Mouse (Mus musculus): ENCODE data around the gene Tom1. TPM values are rescaled to one million over a fixed set of nuclear protein-coding genes. Genes with fewer than 3 reads are reported as not detected.

The Tom1 gene
- polyA plus RNA-seq, 1 experiment from 2014 or later, result 39.3 TPM

DNA sequence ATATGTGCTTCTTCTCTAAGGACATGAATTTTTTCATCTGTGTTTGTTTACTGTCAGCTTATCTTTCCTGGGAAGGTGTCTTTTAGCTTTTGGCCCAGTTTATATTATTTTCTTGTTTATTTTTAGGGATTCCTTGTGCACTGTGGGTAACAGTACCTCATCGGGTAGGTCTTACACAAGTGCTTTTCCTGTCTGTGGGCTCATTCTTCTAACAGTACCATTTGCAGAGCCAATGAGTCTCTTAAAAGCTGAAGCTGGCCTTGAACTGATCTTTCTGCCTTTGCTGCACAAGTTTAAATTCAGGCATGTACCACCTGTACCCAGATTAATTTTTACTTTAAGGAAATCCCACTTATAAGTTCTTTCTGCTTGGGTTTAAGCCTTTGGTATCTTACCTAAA is 17.1 kb upstream of the Tom1 start:
- 84% methylated on average over 1 of the region's 1 CpGs for WGBS
- no peak overlapping the region for H3K4me2 ChIP-seq
- ATAC-seq (ENCODE audit: insufficient number of reproducible peaks, low FRiP score), result no peak

DNA sequence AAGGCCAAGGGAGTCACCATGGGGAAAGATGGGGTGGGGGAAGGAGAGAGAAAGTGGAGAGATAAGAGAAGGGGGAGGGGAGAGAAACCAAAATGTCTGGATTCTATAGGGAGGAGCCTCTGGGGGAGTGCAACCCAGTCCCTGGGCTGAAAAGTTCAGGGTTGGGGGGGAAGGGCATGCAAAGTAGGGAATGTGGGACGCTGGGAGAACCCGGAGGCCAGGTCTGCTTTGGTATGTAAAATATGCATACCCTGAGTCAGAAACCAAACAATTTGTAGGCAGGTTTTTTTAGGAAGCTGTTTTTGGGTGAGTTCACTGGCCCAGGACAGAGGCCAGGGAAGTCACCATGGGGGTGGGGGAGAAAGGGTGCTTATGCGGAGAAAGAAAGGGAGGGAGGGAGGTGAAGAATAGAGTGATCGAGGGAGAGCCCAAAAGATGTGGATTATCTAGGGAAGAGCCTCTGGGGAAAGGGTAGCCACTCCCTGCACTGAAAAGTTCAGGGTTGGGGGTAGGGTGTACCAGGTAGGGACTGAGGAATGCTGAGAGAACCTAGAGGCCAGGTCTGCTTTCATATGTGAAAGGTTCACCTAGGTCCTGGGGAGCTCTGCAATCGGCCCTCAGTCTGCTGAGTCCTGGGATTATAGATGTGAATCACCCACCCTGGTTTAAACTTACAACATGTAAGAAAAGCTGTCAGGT is 15.1 kb upstream of the Tom1 start:
- Histone ChIP-seq H3K27ac (ENCODE audit: poor library complexity, severe bottlenecking) (0 out of 2 replicates have a peak overlapping the region, but pooled peaks have one; percentile 11), H3K9me3 (replicated peaks) (no peaks in the 10 kb centered on the region), H3K4me2 (no peak overlapping the region), H3K4me3 (no peak overlapping the region), H3K36me3 (peaks cover 47% of the 10 kb centered on the region), H3K4me1 (replicated peaks) (peaks cover 21% of the 10 kb centered on the region), H3K9ac (no peak overlapping the region), H3K27me3 (replicated peaks) (no peaks in the 10 kb centered on the region)
- peak; percentile 33 for ATAC-seq (ENCODE audit: insufficient number of reproducible peaks, low FRiP score)
- 29% methylated on average over 5 of the region's 5 CpGs for WGBS

More for the DNA sequence above, 17.1 kb upstream of the Tom1 start:
- no peak overlapping the region for H3K9ac ChIP-seq
- no peaks in the 10 kb centered on the region for H3K9me3 ChIP-seq (replicated peaks)
- H3K36me3 ChIP-seq, result peaks cover 29% of the 10 kb centered on the region
- H3K4me3 ChIP-seq, result no peak overlapping the region
- H3K27ac ChIP-seq (ENCODE audit: poor library complexity, severe bottlenecking), result no peak overlapping the region
- peaks cover 21% of the 10 kb centered on the region for H3K4me1 ChIP-seq (replicated peaks)
- no peaks in the 10 kb centered on the region for H3K27me3 ChIP-seq (replicated peaks)

DNA sequence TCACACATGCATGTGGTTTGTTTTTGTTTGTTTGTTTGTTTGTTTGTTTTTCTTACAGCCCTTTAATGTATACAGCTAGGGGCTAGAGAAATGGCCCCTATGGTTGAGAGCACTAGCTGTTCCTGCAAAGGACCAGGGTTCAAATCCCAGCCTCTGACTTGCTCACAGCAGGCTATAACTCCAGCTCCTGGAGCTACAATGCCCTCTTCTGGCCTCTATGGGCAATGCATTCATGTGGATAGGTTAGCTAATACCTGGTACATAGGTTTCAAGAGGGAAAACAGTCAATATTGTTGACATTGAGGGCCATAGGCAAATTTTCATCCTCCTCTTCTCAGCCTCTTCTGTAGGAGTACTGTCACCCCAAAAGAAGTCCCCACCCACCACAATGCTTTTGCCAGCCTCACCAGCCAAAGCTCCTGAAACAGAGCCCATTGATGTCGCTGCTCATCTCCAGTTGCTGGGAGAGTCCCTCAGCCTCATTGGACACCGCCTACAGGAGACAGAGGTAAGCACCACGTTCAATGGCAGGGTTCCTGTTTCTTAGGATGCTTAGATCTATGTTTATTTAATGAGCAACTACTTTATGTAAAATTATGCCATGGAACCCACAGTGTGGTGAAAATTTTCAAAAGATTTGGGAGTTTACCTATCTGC is 9.7 kb upstream of the Tom1 start:
- WGBS, result 88% methylated on average over 3 of the region's 3 CpGs
- no peaks in the 10 kb centered on the region for H3K9me3 ChIP-seq (replicated peaks)
- no peak overlapping the region for H3K27ac ChIP-seq (ENCODE audit: poor library complexity, severe bottlenecking)
- no peak overlapping the region for H3K4me2 ChIP-seq
- ATAC-seq (ENCODE audit: insufficient number of reproducible peaks, low FRiP score), result no peak
- no peaks in the 10 kb centered on the region for H3K27me3 ChIP-seq (replicated peaks)
- H3K9ac ChIP-seq, result no peak overlapping the region
- peaks cover under 1% of the 10 kb centered on the region for H3K4me1 ChIP-seq (replicated peaks)
- H3K4me3 ChIP-seq, result no peak overlapping the region
- peaks cover 75% of the 10 kb centered on the region for H3K36me3 ChIP-seq

DNA sequence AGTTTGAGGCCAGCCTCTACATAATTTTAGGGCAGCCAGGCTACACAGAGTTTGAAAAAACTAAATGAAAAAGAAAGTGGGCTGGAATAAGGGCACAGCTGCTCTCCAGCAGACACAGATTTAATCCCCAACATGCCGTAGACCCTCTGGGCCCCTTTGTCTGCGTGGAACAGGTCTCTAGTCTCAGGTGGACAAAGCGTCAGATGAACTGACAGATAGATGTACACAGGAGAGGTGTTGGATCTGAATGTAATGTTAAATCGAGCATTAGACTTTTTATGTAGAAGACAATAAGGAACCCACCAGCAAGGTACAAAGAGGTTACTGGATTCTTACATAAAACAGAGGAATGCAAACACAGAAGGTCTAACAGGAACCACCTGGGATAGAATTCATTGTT is 7.7 kb upstream of the Tom1 start:
- Histone ChIP-seq H3K9me3 (replicated peaks) (no peaks in the 10 kb centered on the region), H3K27ac (ENCODE audit: poor library complexity, severe bottlenecking) (no peak overlapping the region), H3K4me1 (replicated peaks) (no peaks in the 10 kb centered on the region), H3K36me3 (peaks cover 84% of the 10 kb centered on the region), H3K4me2 (no peak overlapping the region), H3K9ac (no peak overlapping the region), H3K4me3 (no peak overlapping the region), H3K27me3 (replicated peaks) (no peaks in the 10 kb centered on the region)
- 93% methylated on average over 4 of the region's 4 CpGs for WGBS
- ATAC-seq (ENCODE audit: insufficient number of reproducible peaks, low FRiP score), result no peak

DNA sequence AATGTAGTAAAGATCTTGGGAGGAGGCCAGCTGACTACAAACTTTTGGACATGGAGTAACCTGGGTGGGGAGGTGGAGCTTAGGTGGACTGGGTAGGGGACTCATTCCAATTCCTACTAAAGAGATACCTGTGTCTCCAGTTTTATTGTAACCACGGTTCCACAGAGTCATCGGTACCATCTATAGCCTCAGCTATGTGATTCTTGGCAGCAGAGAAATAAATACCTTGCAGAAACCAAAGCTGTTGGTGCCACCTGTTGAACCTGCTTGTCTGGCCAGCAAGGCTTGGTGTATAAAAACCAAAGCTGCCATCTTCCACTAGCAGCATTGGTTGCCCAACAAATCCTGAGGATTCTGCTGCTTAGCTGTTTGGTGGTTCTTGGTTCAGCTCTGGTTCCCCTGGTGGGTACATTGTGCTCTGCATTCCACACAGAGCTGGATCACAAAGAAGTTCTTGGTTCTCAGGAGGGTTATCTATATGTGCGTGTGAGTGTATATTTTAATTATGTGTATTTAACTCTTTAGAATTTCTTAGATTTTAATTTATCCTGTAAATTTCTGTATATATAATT is 3.0 kb upstream of the Tom1 start:
- no peak overlapping the region for H3K4me2 ChIP-seq
- peaks cover 40% of the 10 kb centered on the region for H3K36me3 ChIP-seq
- 93% methylated on average over 3 of the region's 3 CpGs for WGBS
- peaks cover 7% of the 10 kb centered on the region for H3K4me1 ChIP-seq (replicated peaks)
- no peak overlapping the region for H3K27ac ChIP-seq (ENCODE audit: poor library complexity, severe bottlenecking)
- H3K9me3 ChIP-seq (replicated peaks), result no peaks in the 10 kb centered on the region
- H3K9ac ChIP-seq, result no peak overlapping the region
- H3K27me3 ChIP-seq (replicated peaks), result no peaks in the 10 kb centered on the region
- ATAC-seq (ENCODE audit: insufficient number of reproducible peaks, low FRiP score), result no peak
- no peak overlapping the region for H3K4me3 ChIP-seq

DNA sequence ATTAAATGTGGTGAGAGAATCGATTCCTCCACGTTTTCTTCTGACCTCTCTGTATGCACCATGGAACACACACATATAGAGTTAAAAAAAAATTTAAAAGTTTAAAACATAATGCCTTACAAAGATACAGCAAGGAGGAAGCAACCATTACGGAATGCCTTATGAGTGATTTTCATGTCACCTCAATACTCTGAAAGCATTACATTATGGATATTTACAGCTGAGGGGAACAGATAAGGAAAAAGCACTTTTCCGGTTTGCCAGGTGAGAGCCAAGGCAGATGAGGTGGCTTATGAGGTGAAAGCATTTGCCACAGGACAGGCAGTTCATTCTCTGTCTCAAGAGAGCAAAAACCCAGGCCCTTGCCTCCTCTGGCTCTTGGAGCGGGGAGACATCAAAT is 544 bp upstream of the Tom1 start:
- H3K4me3 ChIP-seq, result peak overlapping the region; percentile 66
- H3K27me3 ChIP-seq (replicated peaks), result no peaks in the 10 kb centered on the region
- H3K9ac ChIP-seq, result 0 out of 2 replicates have a peak overlapping the region, but pooled peaks have one; percentile 6
- H3K4me1 ChIP-seq (replicated peaks), result peaks cover 17% of the 10 kb centered on the region
- no peaks in the 10 kb centered on the region for H3K9me3 ChIP-seq (replicated peaks)
- 64% methylated on average over 5 of the region's 5 CpGs for WGBS
- H3K36me3 ChIP-seq, result peaks cover 27% of the 10 kb centered on the region
- peak overlapping the region; percentile 62 for H3K4me2 ChIP-seq
- H3K27ac ChIP-seq (ENCODE audit: poor library complexity, severe bottlenecking), result peak overlapping the region; percentile 41; the same call in 1 of the 2 replicates
- ATAC-seq (ENCODE audit: insufficient number of reproducible peaks, low FRiP score), result no peak

DNA sequence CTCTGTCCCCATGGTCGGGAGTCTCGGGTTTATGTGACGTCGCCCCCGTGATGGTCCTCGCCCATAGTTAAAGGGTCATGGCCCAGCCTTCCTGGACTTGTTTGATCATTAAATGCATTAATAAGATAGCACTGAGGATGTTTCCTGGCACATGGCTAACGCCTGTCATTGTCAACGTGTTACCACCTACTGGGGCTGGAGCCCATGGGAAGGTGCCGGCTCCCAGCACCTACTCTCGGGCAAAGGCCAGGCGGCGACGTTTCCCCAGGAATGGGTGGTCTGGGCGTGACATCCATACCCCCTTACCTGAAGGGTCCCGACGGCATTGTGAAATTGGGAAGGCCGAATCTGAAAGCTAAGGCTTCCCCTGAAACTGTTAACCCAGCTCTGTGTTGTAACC is 780 bp downstream of the Tom1 start:
- peak; percentile 0; the same call in 1 of the 2 replicates for ATAC-seq (ENCODE audit: insufficient number of reproducible peaks, low FRiP score)
- H3K27ac ChIP-seq (ENCODE audit: poor library complexity, severe bottlenecking), result peak overlapping the region; percentile 52; the same call in 1 of the 2 replicates
- 1% methylated on average over 17 of the region's 17 CpGs for WGBS
- H3K4me2 ChIP-seq, result peak overlapping the region; percentile 80
- peaks cover 15% of the 10 kb centered on the region for H3K36me3 ChIP-seq
- H3K9ac ChIP-seq, result peak overlapping the region; percentile 75
- H3K27me3 ChIP-seq (replicated peaks), result no peaks in the 10 kb centered on the region
- H3K9me3 ChIP-seq (replicated peaks), result no peaks in the 10 kb centered on the region
- peak overlapping the region; percentile 66 for H3K4me3 ChIP-seq
- H3K4me1 ChIP-seq (replicated peaks), result peaks cover 30% of the 10 kb centered on the region

DNA sequence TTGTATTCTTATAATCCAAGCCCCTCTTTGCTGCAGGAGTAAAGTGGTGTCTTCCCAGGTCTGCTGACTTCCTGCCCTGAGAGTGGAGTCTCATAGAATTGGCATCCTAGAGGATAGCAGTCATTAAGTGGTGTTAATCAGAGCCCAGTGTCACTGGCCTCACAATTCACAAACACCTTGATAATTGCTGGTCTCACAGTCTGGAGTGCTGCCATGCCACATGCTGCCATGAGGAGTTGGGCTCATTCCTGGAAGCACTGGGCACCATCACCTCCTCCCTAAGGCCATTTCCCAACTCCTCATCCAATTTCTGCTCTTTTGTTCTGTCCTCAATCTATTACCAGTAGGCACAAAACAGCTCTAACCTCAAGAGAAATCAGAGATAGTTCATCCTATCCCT is 2.1 kb downstream of the Tom1 start:
- H3K36me3 ChIP-seq, result peaks cover 3% of the 10 kb centered on the region
- H3K4me3 ChIP-seq, result no peak overlapping the region
- no peaks in the 10 kb centered on the region for H3K9me3 ChIP-seq (replicated peaks)
- peaks cover 39% of the 10 kb centered on the region for H3K4me1 ChIP-seq (replicated peaks)
- H3K27me3 ChIP-seq (replicated peaks), result no peaks in the 10 kb centered on the region
- no peak overlapping the region for H3K4me2 ChIP-seq
- H3K27ac ChIP-seq (ENCODE audit: poor library complexity, severe bottlenecking), result no peak overlapping the region
- ATAC-seq (ENCODE audit: insufficient number of reproducible peaks, low FRiP score), result no peak
- no peak overlapping the region for H3K9ac ChIP-seq

DNA sequence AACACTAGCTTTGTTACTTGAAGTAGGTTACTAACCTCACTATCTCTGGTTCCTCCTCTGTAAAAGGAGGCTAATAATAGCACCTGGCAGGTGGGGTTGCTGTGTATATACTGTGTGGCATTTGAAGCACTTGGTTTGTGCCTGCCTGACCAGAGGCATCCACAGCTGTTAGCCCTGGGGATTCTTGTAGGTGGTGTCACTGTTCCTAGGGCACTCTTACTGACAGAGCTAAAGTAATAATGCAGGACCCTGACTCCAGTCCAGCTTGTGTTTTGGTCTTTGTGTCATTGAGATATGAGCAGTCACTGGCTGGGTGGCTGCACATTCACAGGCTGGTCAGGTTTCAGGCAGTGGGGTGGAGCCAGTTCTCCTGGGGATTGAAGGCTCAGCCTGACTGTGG is 5.0 kb downstream of the Tom1 start:
- 0 out of 2 replicates have a peak, but pooled peaks cover 2% of the 10 kb centered on the region for H3K36me3 ChIP-seq
- no peaks in the 10 kb centered on the region for H3K27me3 ChIP-seq (replicated peaks)
- no peaks in the 10 kb centered on the region for H3K9me3 ChIP-seq (replicated peaks)
- peaks cover 51% of the 10 kb centered on the region for H3K4me1 ChIP-seq (replicated peaks)
- H3K4me2 ChIP-seq, result peak overlapping the region; percentile 6; the same call in 1 of the 2 replicates
- peak overlapping the region; percentile 89 for H3K27ac ChIP-seq (ENCODE audit: poor library complexity, severe bottlenecking)
- no peak overlapping the region for H3K9ac ChIP-seq
- no peak overlapping the region for H3K4me3 ChIP-seq
- no peak for ATAC-seq (ENCODE audit: insufficient number of reproducible peaks, low FRiP score)

DNA sequence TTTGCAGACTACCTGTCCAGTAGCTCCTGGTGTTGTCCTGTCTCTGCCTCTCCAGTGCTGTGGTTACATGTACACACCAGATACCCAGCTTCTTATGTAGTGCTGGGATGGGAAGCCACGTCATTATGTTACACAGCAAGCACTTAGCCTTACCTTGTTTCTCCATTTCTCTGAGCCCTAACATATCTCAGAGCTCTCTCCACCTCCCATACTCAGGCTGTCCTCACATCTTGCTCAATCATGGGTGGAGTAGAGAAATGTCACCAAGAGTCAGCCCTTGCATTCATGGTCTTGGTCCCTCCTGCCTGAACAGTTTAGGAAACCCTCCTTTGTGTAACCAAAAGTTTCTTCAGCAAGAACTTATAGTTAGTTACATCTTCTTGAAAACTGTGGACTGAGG is 6.2 kb downstream of the Tom1 start:
- 0 out of 2 replicates have a peak, but pooled peaks cover 2% of the 10 kb centered on the region for H3K36me3 ChIP-seq
- H3K4me1 ChIP-seq (replicated peaks), result peaks cover 51% of the 10 kb centered on the region
- no peak overlapping the region for H3K4me3 ChIP-seq
- no peak overlapping the region for H3K9ac ChIP-seq
- no peak for ATAC-seq (ENCODE audit: insufficient number of reproducible peaks, low FRiP score)
- no peaks in the 10 kb centered on the region for H3K27me3 ChIP-seq (replicated peaks)
- H3K9me3 ChIP-seq (replicated peaks), result no peaks in the 10 kb centered on the region
- H3K4me2 ChIP-seq, result no peak overlapping the region
- 33% methylated on average over 1 of the region's 1 CpGs for WGBS
- peak overlapping the region; percentile 89 for H3K27ac ChIP-seq (ENCODE audit: poor library complexity, severe bottlenecking)

DNA sequence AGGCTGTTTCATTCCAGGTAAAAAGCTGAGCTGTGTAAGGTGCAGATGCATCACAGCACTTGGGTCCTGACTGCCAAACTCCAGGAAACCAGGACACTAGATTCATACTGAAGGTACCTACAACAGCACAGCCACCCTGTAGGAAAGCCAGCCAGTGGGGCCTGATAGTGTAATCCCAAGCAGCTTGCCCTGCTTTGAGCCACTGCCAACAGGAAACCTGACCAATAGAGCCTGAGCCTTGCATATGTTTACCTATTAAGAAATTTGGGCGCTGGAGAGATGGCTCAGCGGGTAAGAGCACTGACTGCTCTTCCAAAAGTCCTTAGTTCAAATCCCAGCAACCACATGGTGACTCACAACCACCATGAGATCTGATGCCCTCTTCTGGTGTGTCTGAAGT is 8.7 kb downstream of the Tom1 start:
- no peak overlapping the region for H3K9ac ChIP-seq
- ATAC-seq (ENCODE audit: insufficient number of reproducible peaks, low FRiP score), result no peak
- 85% methylated on average over 2 of the region's 2 CpGs for whole genome bisulfite sequencing

More for the DNA sequence above, 8.7 kb downstream of the Tom1 start:
- Histone ChIP-seq H3K27me3 (replicated peaks) (no peaks in the 10 kb centered on the region), H3K4me3 (no peak overlapping the region), H3K4me2 (no peak overlapping the region), H3K36me3 (no peaks in the 10 kb centered on the region), H3K9me3 (replicated peaks) (no peaks in the 10 kb centered on the region), H3K4me1 (replicated peaks) (peaks cover 59% of the 10 kb centered on the region), H3K27ac (ENCODE audit: poor library complexity, severe bottlenecking) (no peak overlapping the region)

All from heart, embryonic 12.5 days (tissue).